Mouse (Mus musculus) lung, embryonic 14.5 days (tissue): ENCODE measurements at regions not wholly inside any gene's neighbourhood (a gene's known extent, or its start where the extent isn't known, plus 50 kb on each side); places are given as distances from the start of the nearest gene placed in this dataset.

Experiments
- ATAC-seq: fragments of 200-750 bp; cut with Nextera tagmentation; 2 replicates; pipeline ENCODE4 v1.8.0; 2017; ENCODE audit warnings: mild to moderate bottlenecking, moderate TSS enrichment, moderate library complexity; ENCODE audit not compliant: insufficient read depth
- DNase-seq: peaks from one replicate; pipeline ENCODE4 v3.0.0-alpha.2; 2015
- H3K27ac ChIP-seq: fragments of 300-500 bp; sonication (generic); 2 replicates; pipeline ENCODE4 v1.5.1; 2014; ENCODE audit warnings: low read depth, mild to moderate bottlenecking, moderate library complexity
- H3K27me3 ChIP-seq: fragments of 300-500 bp; sonication (generic); 2 replicates; pipeline ENCODE4 v1.6.1; 2014; ENCODE audit warnings: low read length, control low read depth; ENCODE audit not compliant: insufficient read depth
- H3K36me3 ChIP-seq: fragments of 300-500 bp; sonication (generic); 2 replicates; pipeline ENCODE4 v1.6.1; 2014; ENCODE audit warnings: control low read depth; ENCODE audit not compliant: insufficient read depth
- H3K4me1 ChIP-seq: fragments of 300-500 bp; sonication (generic); 2 replicates; pipeline ENCODE4 v1.6.1; 2014; ENCODE audit warnings: antibody characterized with exemption, control low read depth; ENCODE audit not compliant: insufficient read depth
- H3K4me2 ChIP-seq: fragments of 300-500 bp; sonication (generic); 2 replicates; pipeline ENCODE4 v1.6.1; 2014; ENCODE audit warnings: mild to moderate bottlenecking
- H3K4me3 ChIP-seq: fragments of 300-500 bp; sonication (generic); 2 replicates; pipeline ENCODE4 v1.5.1; 2014; ENCODE audit warnings: low read depth, low read length
- H3K9ac ChIP-seq: fragments of 300-500 bp; sonication (generic); 2 replicates; pipeline ENCODE4 v1.6.1; 2014
- H3K9me3 ChIP-seq: fragments of 300-500 bp; sonication (generic); 2 replicates; pipeline ENCODE4 v1.6.1; 2016; ENCODE audit warnings: low read depth, low read length, control low read depth
- CTCF ChIP-seq: IDR thresholded peaks from 2 replicates; pipeline ENCODE4 v1.5.1; 2016; ENCODE audit warnings: antibody characterized with exemption, low read depth
- WGBS: fragments of 180-500 bp; shearing (Covaris S2); extraction: QIAGEN DNeasy Blood & Tissue Kit; methylation state at CpG from one replicate; pipeline ENCODE4 v1.1.7; 2014; 5-methylcytosine and 5-hydroxymethylcytosine counted together

GRCm38 (mm10) chr14:61696290-61696842, 89.1 kb downstream of the Kcnrg start:
- Histone ChIP-seq H3K4me2 (no peak overlapping the region), H3K4me1 (no peaks in the 10 kb centered on the region), H3K4me3 (no peak overlapping the region), H3K27ac (no peak overlapping the region), H3K36me3 (no peaks in the 10 kb centered on the region), H3K9me3 (no peaks in the 10 kb centered on the region), H3K9ac (no peak overlapping the region), H3K27me3 (peaks cover 1% of the 10 kb centered on the region; the same call in 1 of the 2 replicates)
- WGBS: 60% methylated on average over 7 of the region's 7 CpGs
- ATAC-seq (no peak), DNase-seq (no peak)
- TF ChIP-seq CTCF: no peak

GRCm38 (mm10) chr14:61696886-61697554, 89.8 kb downstream of the Kcnrg start:
- 78% methylated on average over 13 of the region's 13 CpGs for WGBS
- no peak for TF ChIP-seq CTCF
- no peak overlapping the region for H3K9ac ChIP-seq

GRCm38 (mm10) chr14:61697704-61698103, 90.4 kb downstream of the Kcnrg start:
- 81% methylated on average over 10 of the region's 10 CpGs for WGBS
- Histone ChIP-seq H3K9ac (no peak overlapping the region), H3K4me1 (no peaks in the 10 kb centered on the region), H3K27ac (no peak overlapping the region), H3K4me3 (no peak overlapping the region), H3K36me3 (no peaks in the 10 kb centered on the region), H3K27me3 (no peaks in the 10 kb centered on the region), H3K4me2 (no peak overlapping the region), H3K9me3 (no peaks in the 10 kb centered on the region)
- ATAC-seq: no peak
- no peak for TF ChIP-seq CTCF
- DNase-seq: no peak

More at GRCm38 (mm10) chr14:61696886-61697554, 89.8 kb downstream of the Kcnrg start:
- Histone ChIP-seq H3K27me3 (no peaks in the 10 kb centered on the region), H3K9me3 (no peaks in the 10 kb centered on the region), H3K36me3 (no peaks in the 10 kb centered on the region), H3K4me1 (no peaks in the 10 kb centered on the region), H3K4me3 (no peak overlapping the region), H3K4me2 (no peak overlapping the region), H3K27ac (no peak overlapping the region)
- DNase-seq (peak; percentile 23), ATAC-seq (no peak)

GRCm38 (mm10) chr14:61698358-61699055, 91.2 kb downstream of the Kcnrg start:
- Histone ChIP-seq H3K9ac (no peak overlapping the region), H3K36me3 (no peaks in the 10 kb centered on the region), H3K27ac (no peak overlapping the region), H3K27me3 (no peaks in the 10 kb centered on the region), H3K4me3 (no peak overlapping the region), H3K9me3 (no peaks in the 10 kb centered on the region), H3K4me1 (no peaks in the 10 kb centered on the region), H3K4me2 (no peak overlapping the region)
- 54% methylated on average over 12 of the region's 12 CpGs for WGBS
- no peak for ATAC-seq
- TF ChIP-seq CTCF: no peak
- DNase-seq: no peak

GRCm38 (mm10) chr14:61699638-61700037, 92.4 kb downstream of the Kcnrg start:
- ATAC-seq: no peak
- H3K36me3 ChIP-seq: no peaks in the 10 kb centered on the region

GRCm38 (mm10) chr14:61701131-61701530, 93.9 kb downstream of the Kcnrg start:
- no peaks in the 10 kb centered on the region for H3K27me3 ChIP-seq
- WGBS: 32% methylated on average over 10 of the region's 10 CpGs

More at GRCm38 (mm10) chr14:61699638-61700037, 92.4 kb downstream of the Kcnrg start:
- Histone ChIP-seq H3K4me1 (no peaks in the 10 kb centered on the region), H3K27me3 (no peaks in the 10 kb centered on the region), H3K4me2 (no peak overlapping the region), H3K4me3 (no peak overlapping the region), H3K27ac (no peak overlapping the region), H3K9me3 (no peaks in the 10 kb centered on the region), H3K9ac (no peak overlapping the region)
- no peak for DNase-seq
- 71% methylated on average over 7 of the region's 7 CpGs for WGBS
- no peak for TF ChIP-seq CTCF

GRCm38 (mm10) chr14:61703916-61704315, 96.7 kb downstream of the Kcnrg start:
- Histone ChIP-seq H3K36me3 (no peaks in the 10 kb centered on the region), H3K4me1 (no peaks in the 10 kb centered on the region), H3K4me3 (no peak overlapping the region), H3K9ac (no peak overlapping the region), H3K9me3 (no peaks in the 10 kb centered on the region), H3K4me2 (no peak overlapping the region), H3K27me3 (no peaks in the 10 kb centered on the region), H3K27ac (no peak overlapping the region)
- 82% methylated on average over 3 of the region's 3 CpGs for WGBS
- TF ChIP-seq CTCF: no peak
- DNase-seq: no peak
- ATAC-seq: no peak

More at GRCm38 (mm10) chr14:61701131-61701530, 93.9 kb downstream of the Kcnrg start:
- Histone ChIP-seq H3K36me3 (no peaks in the 10 kb centered on the region), H3K4me2 (no peak overlapping the region), H3K9ac (no peak overlapping the region), H3K9me3 (no peaks in the 10 kb centered on the region), H3K4me1 (no peaks in the 10 kb centered on the region), H3K4me3 (no peak overlapping the region), H3K27ac (no peak overlapping the region)
- TF ChIP-seq CTCF: no peak
- DNase-seq: peak; percentile 17
- ATAC-seq: no peak
